Mouse (Mus musculus) adrenal gland, adult (tissue): ENCODE measurements around the gene Gpx3.

Experiments used
- DNase-seq, 2 experiments: peaks; one replicate each; pipeline ENCODE4 v3.0.0; 2022 to 2023; ENCODE audit warnings: low spot score in 1 of 2; ENCODE audit not compliant: inconsistent age in 2 of 2

Gene Gpx3

GRCm38 (mm10) chr11:54911671-54912502 is 9.6 kb downstream of the Gpx3 start:
- DNase-seq, result peak in 1 of 2 experiments; percentile 33

GRCm38 (mm10) chr11:54912503-54913316 is 10.5 kb downstream of the Gpx3 start:
- peak in 1 of 2 experiments; percentile 83 for DNase-seq

- peak in 1 of 2 experiments; percentile 68 for DNase-seq
Observed at GRCm38 (mm10) chr11:54913841-54914240, 11.6 kb downstream of the Gpx3 start.

DNA sequence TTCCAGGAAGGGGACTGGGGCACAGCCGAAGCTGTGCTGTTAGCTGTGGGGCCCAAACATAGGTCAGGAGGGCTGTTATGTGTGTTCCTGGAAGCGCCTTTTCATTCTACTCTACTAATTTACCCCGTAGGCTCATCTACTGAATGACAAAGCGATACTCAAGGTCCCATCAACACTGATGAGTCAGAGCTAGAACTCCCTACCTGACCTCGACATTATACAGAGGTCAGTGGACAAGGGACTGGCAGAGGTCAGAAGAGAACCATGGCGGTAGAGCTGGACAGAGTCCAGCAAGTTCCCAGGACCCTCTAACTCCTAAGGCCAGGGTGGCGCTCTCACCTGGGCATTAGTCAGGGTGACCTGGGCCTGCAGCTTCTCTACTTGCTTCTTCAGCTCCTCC is 15.2 kb downstream of the Gpx3 start:
- peak in 1 of 2 experiments; percentile 82 for DNase-seq

DNA sequence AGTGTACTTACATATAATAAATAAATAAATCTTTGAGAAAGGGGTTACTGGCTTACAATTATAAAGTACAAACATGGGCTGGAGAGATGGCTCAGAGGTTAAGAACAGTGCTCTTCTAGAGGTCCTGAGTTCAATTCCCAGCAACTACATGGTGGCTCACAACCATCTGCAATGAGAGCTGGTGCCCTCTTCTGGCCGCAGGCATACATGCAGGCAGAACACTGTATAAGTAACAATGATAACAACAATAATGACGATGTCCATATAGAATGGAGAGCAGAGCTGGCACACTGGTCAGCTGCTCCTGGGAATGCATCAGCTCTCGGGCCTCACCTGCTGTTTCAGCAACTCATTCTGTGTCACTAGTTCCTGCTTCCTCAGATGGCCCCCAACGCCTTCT is 16.0 kb downstream of the Gpx3 start:
- DNase-seq, result no peak

- no peak for DNase-seq
Observed at GRCm38 (mm10) chr11:54920127-54920972, 18.1 kb downstream of the Gpx3 start.

GRCm38 (mm10) chr11:54920973-54921580 is 18.8 kb downstream of the Gpx3 start:
- DNase-seq, result no peak

- DNase-seq, result no peak
Observed at GRCm38 (mm10) chr11:54921798-54922197, 19.5 kb downstream of the Gpx3 start.

DNA sequence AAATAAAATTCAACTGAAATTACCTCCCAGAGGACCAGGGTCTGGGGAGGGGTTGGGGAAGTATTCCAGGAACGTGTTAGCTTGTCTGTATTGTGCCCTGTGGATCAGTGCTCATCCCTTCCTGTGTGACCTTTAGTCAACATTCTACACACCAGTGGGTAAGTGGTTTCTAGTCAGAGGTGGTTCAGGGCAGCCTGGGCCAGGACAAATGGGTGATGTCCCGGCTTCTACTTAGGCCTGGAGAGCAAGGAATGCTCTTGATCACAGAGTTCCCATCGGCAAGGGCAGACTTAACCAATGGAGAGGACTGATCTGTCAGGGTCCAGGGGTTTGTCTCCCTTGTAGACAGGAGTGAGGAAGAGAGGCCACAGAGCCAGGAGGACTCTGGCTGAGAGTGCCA is 20.2 kb downstream of the Gpx3 start:
- no peak for DNase-seq

DNA sequence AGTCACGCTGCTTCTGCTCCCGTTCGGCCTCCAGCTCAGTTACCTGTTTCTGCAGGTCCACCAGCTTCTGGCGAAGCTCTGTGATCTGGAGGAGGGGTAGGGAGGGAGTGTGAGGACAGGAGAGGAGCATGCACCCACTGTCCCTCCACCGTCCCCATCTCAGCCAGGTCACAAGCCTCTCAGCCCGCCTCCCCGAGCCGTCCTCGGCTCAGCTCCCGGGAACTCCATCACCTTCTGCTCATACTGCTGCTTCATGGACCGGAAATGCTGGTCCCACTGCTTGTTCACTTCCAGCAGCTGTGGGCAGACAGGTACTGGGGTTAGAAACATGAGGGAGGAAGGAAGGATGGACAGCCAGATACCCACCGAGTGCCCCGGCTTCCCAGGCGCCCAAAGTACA is 21.9 kb downstream of the Gpx3 start:
- no peak for DNase-seq

DNA sequence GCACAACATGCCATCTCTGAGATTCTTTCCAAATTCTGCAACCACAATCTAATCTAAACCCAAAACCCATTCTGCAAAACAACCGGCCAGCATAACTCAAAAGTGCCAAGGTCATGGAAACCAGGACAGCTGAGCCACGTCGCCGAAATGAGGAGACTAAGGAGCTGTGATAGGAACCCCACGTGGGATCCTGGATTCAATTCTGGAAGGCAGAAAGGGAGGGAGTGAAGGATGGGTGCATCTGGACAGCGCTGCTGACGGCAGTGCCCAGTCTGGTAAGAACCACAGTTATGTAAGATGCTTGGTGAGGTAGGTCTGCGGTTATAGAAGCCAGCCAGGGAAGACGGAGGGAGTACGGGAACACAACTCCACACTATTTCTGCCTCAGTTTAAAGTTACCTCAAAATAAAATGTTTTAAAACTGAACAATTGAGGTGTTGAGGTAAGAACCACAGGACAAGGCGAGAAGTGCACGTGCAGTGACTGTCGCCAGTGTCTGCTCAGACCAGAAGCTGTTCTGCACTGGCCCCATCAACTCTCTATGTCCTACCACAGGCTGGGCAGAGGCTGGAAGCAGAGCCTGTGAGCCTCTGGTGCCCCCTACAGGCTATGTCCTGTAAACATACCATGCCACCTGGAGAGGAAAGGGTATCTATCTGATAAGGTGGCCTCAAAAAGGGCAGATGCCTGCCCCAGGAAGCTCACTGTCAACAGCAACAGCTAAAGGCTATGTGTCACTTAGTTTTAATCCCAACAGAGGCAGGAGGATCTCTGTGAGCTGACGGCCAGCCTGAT is 25.3 kb downstream of the Gpx3 start:
- DNase-seq, result peak; percentile 79 to 90

GRCm38 (mm10) chr11:54928219-54928618 is 26.0 kb downstream of the Gpx3 start:
- DNase-seq, result no peak

DNA sequence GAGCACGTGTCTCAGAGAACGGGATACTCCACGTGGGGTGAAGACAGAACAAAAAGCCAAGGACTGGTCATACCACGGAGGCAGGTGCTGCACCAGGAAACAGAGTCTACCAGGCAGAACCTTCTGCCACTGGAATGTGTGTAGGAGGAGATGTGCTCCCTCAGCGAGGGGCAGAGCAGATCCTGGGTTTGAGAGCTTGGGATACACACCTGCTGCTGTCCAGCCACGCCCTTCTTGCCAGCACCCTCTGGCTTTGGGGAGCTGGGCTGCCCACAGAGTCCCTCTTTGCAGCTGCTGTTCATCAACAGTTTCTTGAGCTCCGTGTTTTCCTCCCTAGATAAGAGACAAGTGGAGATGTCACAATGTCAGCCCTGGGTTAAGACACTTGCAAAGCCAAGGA is 26.6 kb downstream of the Gpx3 start:
- DNase-seq, result no peak

GRCm38 (mm10) chr11:54929290-54929689 is 27.0 kb downstream of the Gpx3 start:
- no peak for DNase-seq

- DNase-seq, result no peak
Observed at GRCm38 (mm10) chr11:54929744-54930143, 27.5 kb downstream of the Gpx3 start.

- DNase-seq, result peak; percentile 44 to 74
Observed at GRCm38 (mm10) chr11:54930318-54930979, 28.2 kb downstream of the Gpx3 start.

DNA sequence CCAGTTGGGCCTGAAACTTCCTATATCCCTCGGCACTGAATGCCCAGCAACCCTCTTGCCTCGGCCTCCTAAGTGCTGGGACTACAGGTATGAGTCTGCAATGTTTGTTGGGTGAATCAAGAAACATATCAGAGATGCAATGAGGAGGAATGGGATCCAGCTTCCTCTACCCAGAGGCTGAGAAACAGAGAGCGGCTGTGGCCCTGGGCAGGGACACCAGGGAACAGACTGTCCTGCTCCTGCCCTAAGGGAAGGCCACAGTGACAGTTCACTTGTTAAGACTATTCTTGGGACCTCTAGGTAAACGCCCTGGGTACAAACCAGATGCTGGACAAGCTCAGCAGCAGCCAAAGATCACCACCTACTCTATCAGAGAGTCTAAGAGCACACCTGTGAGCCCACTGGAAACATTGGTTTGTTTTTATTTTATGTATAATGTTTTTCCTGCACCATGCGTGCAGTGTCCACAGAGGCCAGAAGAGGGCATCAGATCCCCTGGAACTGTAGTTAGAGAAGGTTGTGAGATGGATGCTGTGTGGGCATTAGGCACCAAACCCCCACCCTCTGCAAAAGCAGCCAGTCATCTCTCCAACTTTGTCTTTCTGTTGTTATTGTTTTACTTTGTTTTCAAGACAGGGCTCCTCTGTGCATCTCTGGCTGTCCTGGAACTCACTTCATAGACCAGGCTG is 29.3 kb downstream of the Gpx3 start:
- peak; percentile 67 to 83 for DNase-seq

DNA sequence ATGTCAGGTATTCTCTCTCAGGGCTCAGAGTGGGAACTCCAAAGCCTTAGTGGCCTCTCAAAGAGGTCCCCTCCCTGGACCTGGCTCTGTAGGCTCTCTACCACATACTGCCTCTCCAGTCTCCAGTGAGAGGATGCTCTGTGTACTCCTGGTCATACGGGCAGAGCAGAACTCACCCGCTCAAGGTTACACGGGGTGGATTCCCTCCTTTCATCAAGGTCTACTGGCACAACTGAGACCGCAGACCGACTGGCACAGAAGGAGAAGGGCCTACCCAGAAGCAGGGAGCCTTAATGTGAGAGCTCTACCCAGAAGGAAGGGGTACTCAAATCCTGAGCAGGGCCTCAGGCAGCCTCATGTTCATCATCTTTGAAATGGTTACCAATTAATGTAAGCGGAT is 30.3 kb downstream of the Gpx3 start:
- DNase-seq, result peak; percentile 59 to 62

DNA sequence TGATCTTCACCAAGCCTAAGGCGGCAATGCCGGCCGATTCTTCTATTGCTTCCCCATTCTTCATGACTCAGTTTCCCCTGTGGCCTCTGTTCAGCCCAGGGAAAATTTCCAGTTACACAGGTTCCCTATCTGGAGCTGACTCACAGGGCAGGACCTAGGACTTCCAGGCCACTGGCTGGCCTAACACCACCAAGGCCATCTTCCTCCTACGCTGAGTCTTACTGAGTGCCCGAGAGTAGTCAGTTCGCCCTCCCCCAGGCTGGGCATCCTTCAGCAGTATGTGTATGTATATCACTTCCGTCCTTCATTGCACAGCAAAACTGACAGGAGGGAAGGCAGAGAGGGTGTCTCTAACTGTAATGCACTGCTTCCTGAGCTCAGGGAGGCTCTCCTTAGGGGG is 31.9 kb downstream of the Gpx3 start:
- peak; percentile 69 to 85 for DNase-seq
